Mouse (Mus musculus) MEL (cell line): ENCODE measurements around the gene Sertad2.

Experiments used
- BHLHE40 ChIP-seq: IDR thresholded peaks from 2 replicates; pipeline ENCODE4 v1.6.1; 2012; ENCODE audit warnings: low read depth, mild to moderate bottlenecking, inconsistent platforms, low read length, improper control_type of control experiment, borderline replicate concordance
- CHD2 ChIP-seq: IDR thresholded peaks from 2 replicates; pipeline ENCODE4 v1.6.1; 2011; ENCODE audit warnings: low read length, improper control_type of control experiment
- CTCF ChIP-seq, 3 experiments: IDR thresholded peaks in 2 of 3; conservative IDR thresholded peaks in 1 of 3; 2 replicates each; pipeline ENCODE4 v1.5.1; 2011 to 2012; ENCODE audit warnings: low read length in 3 of 3, low read depth in 2 of 3, mild to moderate bottlenecking in 2 of 3, improper control_type of control experiment in 1 of 3, inconsistent platforms in 1 of 3, mixed read lengths in 1 of 3, moderate library complexity in 1 of 3; ENCODE audit not compliant: control insufficient read depth in 1 of 3, insufficient read depth in 1 of 3, poor library complexity in 1 of 3, severe bottlenecking in 1 of 3
- ELF1 ChIP-seq: IDR thresholded peaks from 2 replicates; pipeline ENCODE4 v1.6.1; 2014; ENCODE audit warnings: low read depth, mild to moderate bottlenecking, inconsistent platforms, low read length, improper control_type of control experiment, moderate library complexity
- ETS1 ChIP-seq: IDR thresholded peaks from 2 replicates; pipeline ENCODE4 v1.6.1; 2012; ENCODE audit warnings: low read depth, mild to moderate bottlenecking, inconsistent platforms, low read length, improper control_type of control experiment, moderate library complexity
- GATA1 ChIP-seq: IDR thresholded peaks from 2 replicates; pipeline ENCODE4 v1.6.1; 2011; ENCODE audit warnings: low read depth, low read length, improper control_type of control experiment
- MAX ChIP-seq: IDR thresholded peaks from 2 replicates; pipeline ENCODE4 v1.6.1; 2011; ENCODE audit warnings: low read length, improper control_type of control experiment
- NRF1 ChIP-seq: IDR thresholded peaks from 2 replicates; pipeline ENCODE4 v1.6.1; 2014; ENCODE audit warnings: low read depth, mild to moderate bottlenecking, inconsistent platforms, low read length, improper control_type of control experiment, moderate library complexity; ENCODE audit not compliant: poor library complexity, insufficient read depth, severe bottlenecking
- POLR2A ChIP-seq, 2 experiments: IDR thresholded peaks; 2 replicates each; pipeline ENCODE4 v1.6.1; 2011 to 2012; ENCODE audit warnings: low read length in 2 of 2, mild to moderate bottlenecking in 2 of 2, control low read depth in 1 of 2, improper control_type of control experiment in 1 of 2, low read depth in 1 of 2, moderate library complexity in 1 of 2; ENCODE audit not compliant: control insufficient read depth in 1 of 2, insufficient read depth in 1 of 2, poor library complexity in 1 of 2
- RAD21 ChIP-seq: IDR thresholded peaks from 2 replicates; pipeline ENCODE4 v1.6.1; 2011; ENCODE audit warnings: mild to moderate bottlenecking, low read depth, low read length, improper control_type of control experiment
- UBTF ChIP-seq: IDR thresholded peaks from 2 replicates; pipeline ENCODE4 v1.6.1; 2012; ENCODE audit warnings: low read depth, mild to moderate bottlenecking, inconsistent platforms, low read length, improper control_type of control experiment, moderate library complexity, borderline replicate concordance; ENCODE audit not compliant: insufficient read depth
- USF2 ChIP-seq, 2 experiments: IDR thresholded peaks; 2 replicates each; pipeline ENCODE4 v1.6.1; 2011 to 2012; ENCODE audit warnings: improper control_type of control experiment in 2 of 2, low read length in 2 of 2, borderline replicate concordance in 1 of 2, inconsistent platforms in 1 of 2, low read depth in 1 of 2, mild to moderate bottlenecking in 1 of 2; ENCODE audit not compliant: insufficient read depth in 1 of 2

- TF ChIP-seq POLR2A (IDR thresholded peaks at IDR 0.05; ENCODE audit: control insufficient read depth in 1 of 2, insufficient read depth in 1 of 2, low read depth in 1 of 2, low read length in 2 of 2, poor library complexity in 1 of 2) = no peak
- TF ChIP-seq GATA1 = no peak
- no peak for TF ChIP-seq NRF1
- no peak for TF ChIP-seq USF2 (IDR thresholded peaks at IDR 0.05; ENCODE audit: borderline replicate concordance in 1 of 2, insufficient read depth in 1 of 2, low read depth in 1 of 2, low read length in 2 of 2)
- TF ChIP-seq CTCF (IDR thresholded peaks at IDR 0.05 in 2 of 3, conservative IDR thresholded peaks at IDR 0.05 in 1 of 3; ENCODE audit: control insufficient read depth in 1 of 3, insufficient read depth in 1 of 3, low read depth in 2 of 3, low read length in 3 of 3, poor library complexity in 1 of 3, severe bottlenecking in 1 of 3) = no peak
- TF ChIP-seq UBTF = no peak
- no peak for TF ChIP-seq MAX
- no peak for TF ChIP-seq ELF1
- no peak for TF ChIP-seq BHLHE40
- no peak for TF ChIP-seq CHD2
- TF ChIP-seq ETS1 = no peak
- TF ChIP-seq RAD21 = no peak
Observed at GRCm38 (mm10) chr11:20663580-20664198, 120.6 kb downstream of the Sertad2 start.
